Mouse (Mus musculus): ENCODE data around the gene Churc1.
A peak's percentile ranks its signal among the peaks of the same experiment; 100 is the strongest.
"Not testable (repeated sequence)": the region's sequence is repeated elsewhere in the genome, so short reads cannot be mapped to it uniquely, and the experiment has no call there.

Gene Churc1

DNA sequence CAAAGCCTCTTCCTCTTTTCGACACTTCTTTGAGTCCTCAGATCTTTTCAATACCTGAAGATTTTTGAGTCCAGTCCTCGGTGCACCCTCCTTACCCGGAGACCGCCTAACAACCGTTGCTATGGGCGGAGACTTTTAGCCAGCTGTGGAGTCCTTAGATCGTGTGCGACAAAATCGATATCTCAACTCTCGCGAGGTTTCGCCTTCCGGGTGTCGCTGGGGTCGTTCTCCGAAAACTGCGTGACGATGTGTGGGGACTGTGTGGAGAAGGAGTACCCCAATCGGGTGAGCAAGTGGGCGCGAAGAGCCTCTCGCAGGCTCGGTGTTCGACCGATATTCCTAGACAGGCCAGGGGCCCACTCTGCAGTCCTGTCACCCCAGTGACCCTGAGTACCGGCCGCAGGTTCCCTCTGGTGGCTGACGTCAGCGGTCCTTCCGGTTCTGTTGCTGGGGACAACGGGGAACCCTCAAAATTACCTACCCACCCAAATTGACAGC is at the start of gene Churc1, which contains the start of gene Fntb:
Churc1 (plus strand) TSS at position 185 of the 498 bp plus-strand sequence.
Fntb (plus strand) TSS at position 236 of the 498 bp plus-strand sequence.
- peak; percentile 89 to 90 for DNase-seq

DNA sequence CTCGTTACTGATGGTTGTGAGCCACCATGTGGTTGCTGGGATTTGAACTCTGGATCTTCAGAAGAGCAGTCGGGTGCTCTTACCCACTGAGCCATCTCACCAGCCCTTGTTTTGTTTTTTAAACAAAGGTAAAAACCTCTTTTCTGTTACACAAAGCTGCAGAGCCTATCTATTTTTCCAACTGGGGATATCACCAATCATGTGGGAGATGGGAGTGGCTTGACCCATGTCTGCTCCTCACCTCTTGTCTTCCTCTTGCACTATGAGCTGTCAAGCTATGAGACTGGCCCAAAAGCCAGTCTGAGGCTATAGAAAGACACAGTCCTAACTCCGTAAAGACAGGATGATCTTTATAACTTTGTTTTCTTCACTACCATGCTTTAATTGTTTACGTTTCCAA is 47.0 kb upstream of the Churc1 start:
- no peak for DNase-seq

DNA sequence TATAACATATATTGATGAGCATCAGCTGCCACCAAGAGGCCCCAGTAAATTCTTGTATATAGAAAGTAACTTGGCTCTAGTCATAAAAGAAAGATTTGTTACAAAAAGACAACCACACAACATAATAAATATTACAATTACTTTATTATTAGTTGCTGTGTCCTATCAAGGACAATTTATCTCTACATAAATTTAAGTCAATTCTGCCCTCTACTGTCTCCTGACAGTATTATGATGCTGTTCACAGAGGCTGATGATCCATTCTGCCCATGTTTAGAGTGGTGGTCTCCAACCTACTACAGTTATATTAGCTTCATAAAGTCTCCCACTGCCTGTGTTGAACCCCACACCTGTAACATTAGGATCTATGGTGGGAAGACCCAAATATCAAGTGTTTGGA is 44.8 kb upstream of the Churc1 start:
- DNase-seq: peak in 1 of 2 experiments; percentile 46

DNA sequence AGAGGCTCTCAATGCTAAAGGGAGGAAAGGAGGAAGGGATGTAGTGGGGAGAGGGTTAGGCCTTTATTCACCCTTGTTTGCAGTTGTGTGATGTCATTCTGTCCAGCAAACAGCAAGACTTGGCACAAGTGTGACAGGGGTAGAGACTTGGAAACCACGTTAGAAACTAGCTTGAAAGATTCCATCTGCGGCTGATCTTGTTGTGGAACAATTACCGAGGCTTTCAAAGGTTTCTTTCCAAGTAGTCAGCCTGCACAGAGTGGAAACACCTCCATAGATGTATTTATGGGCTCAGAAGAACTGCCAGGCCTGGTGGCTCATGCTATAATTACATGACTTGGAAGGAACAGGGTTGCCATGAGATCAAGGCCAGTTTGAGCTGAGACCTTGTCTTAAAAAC is 43.3 kb upstream of the Churc1 start:
- no peak for DNase-seq

DNA sequence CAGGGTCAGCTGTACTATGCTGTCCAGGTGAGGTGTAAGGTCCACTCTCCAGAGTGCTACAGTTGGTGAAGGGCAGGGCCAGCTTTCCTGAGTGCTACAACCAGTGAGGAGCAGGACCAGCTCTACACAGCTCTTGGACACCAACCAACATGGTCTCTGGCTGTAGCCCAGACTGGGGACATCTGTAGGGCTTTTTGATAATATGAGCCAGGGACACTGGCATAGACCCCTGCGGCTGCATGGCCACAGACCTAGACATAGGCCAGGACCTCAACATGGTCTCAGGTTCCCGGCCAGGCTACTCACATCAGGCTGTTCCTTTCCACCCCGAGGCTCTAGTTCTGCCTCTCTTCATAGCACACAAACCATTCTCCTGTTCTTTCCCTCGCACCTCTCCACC is 37.4 kb upstream of the Churc1 start:
- peak in 1 of 2 experiments; percentile 30 for DNase-seq

DNA sequence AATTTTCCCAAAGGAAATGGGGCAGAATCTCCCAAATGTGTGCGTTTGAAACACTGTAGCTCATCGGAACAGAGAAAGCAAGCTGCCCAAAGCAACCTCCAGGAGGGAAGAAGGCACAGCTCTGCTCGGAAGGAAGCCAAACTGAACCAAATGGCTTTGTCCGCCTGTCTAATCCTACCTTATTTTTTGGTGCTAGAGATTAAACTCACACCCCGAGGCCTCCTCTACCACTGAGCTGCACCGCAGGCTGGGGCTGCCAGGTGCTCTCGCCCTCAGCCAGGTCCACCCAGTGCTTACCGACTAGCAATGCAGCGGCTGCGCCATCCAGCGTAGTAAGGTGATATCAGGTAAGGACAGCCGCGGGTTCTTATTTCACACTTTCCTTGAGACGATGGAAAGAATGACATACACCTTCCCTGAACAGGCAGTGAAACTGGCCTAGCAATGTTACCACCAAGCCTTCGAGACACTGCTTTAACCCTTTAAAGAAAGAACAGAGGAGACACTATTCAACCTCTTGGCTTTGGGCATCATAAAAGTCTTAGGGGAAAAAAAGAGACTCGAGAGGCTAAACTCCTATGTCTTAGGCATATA is 14.4 kb upstream of the Churc1 start:
- peak; percentile 58 to 63 for DNase-seq

DNA sequence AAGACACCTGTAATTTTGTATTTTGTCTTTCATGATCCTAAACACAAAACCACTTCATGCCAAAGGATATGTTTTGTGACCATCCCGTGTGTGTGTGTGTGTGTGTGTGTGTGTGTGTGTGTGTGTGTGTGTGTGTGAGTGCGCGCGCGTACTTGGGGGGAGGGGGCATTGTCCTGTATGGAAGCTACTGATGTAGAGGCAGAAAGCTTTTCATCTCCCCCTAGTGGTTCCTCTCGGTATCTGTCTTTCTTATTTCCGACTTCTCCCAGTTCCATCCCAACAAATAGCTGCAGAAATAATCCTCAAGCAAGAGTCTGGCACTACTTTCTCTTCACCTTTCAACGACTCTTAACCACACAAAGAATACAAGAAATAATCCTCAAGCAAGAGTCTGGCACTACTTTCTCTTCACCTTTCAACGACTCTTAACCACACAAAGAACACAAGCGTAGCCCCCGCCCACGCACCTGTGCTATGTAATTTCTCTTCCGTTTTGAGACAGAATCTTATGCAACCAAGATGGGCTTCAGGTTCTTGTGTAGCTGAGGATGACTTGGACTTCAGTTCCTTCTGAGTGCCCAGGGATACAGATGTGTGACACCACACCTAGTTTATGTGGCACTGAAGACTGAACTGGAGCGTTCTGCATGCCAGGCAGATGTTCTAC is 12.6 kb upstream of the Churc1 start:
- peak; percentile 82 to 86 for DNase-seq

DNA sequence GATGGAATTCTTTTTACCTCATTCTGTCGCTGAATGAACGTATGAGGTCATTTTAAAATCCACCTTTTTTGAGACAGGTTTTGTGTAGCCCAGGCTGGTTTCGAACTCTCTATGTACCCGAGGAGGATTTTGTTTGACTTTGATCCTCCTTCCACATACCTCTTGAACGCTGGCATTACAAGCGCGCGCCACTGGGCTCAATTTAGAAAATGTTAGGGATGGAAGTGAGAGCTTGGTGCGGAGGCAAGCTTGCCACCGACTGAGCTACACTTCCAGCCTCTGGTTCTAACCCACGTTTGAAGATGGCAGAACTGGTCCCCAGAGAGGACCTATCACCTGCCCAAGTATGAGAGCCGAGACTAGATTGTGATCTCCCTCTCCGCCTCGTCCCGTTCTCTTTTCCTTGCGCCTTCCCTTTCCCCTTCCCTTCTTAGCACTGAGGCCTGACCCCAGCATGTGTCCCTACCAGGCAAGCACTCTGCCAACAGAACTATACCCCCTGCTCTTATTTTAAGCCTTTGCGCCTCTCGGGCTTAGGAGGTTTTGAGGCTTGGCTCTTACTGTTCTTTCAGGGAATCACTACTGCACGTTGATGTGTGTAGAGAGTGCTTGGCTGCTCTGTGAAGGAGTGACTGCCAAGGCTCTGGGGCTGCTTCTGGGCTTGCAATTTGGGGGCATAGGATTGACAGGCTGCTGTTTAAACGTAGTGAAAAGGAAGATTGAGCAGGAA is 728 bp downstream of the Churc1 start:
- DNase-seq: no peak

DNA sequence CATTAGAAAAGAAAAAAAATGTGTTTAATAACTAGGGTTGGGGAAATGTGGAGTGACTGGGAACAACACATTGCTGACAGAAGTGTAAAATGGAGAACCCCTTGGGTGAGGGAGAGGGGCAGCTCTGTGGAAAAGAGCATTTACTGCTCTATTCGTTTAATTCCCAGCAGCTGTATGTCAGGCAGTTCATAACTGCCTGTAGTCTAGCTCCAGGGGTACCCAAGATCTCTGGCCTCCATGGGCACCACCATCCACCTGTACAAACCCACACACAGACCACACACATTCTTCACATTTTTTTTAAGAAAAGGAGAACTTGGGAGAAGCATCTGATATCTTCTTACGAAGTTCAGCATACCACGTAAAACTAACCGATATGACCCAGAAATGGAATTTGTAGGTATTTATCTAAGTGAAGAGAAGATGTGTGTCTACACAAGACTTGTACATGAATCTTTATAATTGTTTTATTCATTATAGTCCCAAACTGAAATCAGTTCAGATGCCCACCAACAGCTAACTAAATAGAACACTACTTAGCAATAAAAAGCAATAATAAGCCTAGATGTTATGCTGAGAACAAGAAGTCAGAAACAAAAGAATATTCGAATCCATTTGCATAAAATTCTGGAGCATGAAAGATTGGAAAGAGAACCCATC is 5.6 kb downstream of the Churc1 start:
- no peak for DNase-seq

DNA sequence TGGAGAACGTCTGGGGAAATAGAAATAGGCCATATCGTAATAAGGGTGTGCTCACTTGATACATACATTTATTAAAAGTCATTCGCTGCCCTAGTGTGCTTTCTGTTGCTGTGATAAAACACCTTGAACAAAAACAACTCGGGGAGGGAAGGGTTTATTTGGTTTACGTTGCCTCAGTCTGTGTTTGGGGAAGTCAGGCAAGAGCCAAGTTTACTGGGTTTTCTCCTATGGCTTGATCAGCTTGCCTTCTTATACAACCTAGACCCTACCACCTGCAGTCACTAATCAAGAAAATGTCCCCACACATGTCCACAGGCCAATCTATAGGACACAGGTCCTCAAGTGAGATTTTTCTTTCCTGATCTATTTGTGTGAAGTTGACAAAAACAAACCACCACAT is 6.2 kb downstream of the Churc1 start:
- DNase-seq: no peak

DNA sequence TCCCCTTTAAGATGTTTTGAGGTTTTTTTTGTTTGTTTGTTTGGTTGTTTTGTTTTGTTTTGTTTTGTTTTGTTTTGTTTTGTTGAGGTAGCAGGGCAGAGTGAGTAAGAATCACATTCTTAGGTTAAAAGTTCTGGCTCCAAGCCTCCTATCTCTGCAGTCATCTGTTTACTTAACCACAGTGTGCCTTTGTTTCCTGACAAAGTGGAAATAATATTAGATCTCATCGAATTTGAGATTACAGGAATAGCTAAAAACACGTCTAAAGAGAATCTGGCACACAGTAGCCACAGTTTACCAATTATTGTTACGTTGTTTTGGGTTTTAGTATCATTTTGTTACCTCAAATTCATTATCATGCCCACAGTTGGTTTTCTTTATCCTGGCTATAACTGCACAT is 9.3 kb downstream of the Churc1 start:
- DNase-seq: no peak

DNA sequence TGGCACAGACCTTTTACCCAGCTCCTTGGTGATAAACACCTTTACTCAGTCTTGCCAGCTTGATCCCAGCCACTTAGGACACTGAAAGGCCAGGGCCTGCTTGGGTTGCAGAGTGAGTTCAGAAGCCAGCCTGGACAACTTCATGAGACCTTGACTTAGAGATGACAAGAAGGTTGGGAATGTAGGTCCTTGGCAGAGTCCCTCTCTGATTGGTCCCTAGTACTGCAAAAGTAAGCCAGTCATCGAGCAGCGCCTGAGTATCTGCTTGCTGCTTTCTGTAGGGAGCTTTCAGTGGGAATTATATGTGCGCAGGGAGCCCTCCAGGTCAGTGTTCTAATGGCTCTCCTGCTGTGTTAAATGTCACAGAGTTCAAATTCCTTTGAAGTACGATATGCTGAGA is 9.8 kb downstream of the Churc1 start:
- DNase-seq: no peak

DNA sequence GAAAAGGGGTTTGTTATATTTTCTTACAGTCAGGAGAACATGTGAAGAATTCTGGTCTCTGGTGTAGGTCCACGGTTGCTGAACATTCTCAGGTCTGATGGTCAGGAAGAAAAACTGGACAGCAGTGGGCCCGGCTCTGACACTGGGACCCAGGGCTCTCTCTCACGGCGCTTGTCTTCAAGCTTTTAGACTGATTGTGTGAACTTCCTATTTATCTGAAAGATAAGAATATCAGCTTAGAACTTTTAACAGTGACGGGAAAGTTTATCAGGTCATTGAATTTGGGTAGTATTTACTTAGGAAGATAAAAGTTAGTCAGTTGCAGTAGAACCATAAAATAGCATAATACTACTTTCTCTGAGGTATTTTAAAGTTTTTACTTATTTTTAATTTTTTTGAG is 11.6 kb downstream of the Churc1 start:
- DNase-seq: no peak

DNA sequence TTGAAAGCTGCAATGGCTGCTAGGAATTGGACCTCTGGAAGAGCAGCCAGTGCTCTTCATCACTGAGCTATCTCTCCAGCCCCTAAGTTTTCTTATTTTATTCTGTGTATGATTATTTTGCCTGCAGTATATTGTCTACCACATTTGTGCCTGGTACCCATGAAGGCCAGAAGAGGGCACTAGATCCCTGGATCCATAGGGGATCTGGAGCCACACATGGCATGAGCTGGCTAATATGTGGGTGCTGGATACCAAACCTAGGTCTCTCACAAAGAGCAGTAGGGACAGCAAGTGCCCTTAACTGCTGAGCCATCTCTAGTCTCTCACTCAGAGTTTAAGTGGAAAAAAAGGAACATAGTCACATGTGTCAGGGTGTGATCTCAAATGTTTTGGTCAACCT is 12.5 kb downstream of the Churc1 start:
- DNase-seq: no peak

DNA sequence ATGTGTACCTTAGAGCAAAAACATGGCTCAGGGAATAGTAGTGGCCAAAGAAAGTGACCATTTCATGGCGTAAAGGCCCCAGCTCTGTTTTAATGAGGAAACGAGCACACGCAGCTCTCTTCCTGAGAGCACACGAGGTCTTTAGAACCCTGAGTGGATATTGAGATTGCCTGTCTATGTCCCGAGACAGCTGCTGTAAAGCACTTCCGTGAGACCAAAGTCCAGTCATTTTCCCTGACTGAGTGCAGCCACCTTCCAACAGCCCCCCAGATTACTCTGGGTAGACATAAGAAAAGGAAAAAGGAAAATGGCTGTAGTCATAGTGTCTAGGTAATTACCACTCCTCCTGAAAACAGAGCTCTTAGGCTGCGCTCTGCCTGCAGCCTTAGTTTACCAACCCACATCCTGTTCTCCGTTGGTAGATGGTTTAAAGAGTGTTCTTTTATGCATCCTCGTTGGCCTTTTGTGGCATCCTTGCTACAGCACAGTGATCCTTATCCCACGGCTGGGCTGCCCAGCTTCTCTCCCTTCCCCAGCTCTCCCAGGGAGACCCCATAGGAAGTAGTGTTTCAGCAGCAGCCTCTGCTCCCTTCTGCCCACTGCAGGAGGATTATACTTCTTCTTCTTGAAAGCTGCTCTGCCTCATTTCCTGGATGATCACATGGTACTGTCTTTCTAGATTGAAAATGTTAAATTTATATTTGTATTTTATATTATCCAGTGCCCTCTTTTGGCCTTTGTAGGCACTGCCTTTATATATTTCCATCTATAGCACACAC is 13.2 kb downstream of the Churc1 start:
- DNase-seq: no peak

DNA sequence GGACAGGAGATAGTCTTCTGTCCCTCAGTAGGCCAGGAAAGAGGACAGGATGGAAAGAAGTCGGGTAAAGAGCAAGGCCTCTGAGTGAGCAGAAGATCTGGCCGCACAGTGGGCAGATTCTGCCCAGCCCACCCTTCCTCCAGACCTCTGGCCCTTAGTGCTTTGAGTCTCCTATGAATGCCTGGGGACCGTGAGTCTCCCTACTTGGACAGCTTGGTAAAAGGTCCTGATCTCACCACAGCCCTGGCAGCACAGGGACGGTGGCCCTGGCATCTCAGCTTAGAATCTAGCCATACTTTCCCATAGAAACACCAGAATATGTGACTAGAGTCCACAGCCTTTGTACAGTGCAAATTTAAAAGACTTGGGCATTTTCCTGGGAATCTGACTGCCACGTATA is 14.6 kb downstream of the Churc1 start:
- no peak for DNase-seq

DNA sequence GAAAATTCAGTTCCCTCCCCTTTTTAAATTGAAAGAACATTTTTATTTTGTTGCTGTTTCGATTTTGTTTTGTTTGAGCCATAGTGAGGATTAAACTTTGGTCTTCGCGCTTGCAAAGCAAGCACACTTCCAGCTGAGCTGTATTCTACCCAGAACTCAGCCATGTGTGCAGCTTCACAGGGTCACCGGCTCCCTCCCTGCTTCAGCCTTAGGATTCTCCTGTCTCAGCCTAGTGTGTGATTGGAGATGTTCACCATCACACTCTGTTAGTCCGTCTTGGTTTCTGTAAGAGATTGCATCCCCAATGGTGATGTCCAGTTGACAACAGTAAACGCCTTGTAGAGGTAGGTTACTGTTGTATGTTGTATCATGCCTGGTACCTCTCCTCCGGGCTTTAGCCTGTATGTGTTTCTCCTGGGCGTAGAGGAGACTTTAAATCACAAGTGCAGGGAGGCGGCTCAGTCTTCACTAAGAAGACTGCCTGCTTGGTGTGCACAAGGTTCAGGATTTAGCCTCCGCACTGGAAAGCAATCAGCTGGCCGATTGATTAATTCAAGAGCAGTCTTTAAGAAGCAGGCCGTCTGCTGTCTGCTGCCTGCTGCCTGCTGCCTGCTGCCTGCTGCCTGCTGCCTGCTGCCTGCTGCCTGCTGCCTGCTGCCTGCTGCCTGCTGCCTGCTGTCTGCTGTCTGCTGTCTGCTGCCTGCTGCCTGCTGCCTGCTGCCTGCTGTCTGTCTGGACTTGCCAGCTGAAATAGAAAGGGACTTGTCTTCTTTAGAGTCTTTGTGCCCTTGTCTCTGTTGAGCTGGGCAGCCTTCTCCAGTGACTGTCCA is 15.5 kb downstream of the Churc1 start:
- peak in 1 of 2 experiments; percentile 38 for DNase-seq

DNA sequence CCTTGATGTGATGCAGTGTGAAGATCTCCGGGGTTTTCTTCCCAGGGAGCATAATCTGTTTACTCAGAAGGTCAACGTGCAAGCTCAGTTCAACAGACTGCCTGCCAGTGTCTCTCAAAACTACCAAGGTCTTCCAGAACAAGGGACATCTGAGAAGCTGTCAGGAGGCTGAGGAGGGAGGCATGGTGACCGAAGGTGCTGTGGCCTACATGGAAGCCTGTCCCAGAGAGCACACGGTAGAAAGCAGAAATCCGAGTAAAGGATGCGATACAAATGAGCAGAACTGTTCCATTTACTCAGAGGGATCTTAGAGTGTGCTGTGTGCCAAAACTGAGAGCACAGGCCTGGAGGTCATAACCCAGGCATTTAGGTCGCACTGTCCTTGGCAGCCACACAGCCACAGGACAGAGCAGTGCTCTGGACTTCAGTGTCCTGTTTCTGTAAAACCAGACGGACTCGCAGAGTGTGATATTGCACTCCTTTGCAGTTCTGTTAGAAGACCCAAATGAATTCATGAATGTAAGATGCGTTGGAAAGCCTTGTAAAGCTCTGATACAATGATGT is 18.8 kb downstream of the Churc1 start:
- DNase-seq: no peak

DNA sequence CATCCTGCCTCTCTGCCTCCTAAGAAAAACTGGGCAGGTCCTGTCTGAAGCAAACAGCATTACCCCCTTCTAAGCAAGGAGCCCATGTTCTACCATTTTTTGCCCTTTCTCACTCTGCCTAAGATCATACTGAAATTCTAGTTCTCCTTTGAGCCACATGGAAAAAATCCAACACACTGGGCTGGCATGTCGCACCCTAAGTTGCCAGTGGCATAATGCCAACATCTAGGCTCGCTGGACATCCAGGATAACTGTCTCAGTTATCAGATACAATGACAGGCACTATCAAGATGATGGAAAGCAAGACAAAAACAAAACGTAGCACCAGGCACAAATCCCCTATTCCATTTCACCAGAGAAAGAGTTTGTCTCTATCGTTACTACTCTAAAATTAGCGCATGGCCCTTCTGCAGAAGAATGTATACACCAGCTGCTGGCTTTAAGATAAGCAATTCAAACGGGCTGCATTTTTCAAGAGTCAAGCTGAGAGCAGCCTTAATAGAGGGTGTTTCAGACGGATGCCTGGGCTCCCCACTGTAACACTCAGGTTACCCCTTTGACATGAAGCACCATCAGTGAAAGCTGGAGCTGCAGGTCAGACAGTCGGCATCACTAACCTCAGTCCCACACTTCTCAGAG is 25.2 kb downstream of the Churc1 start:
- DNase-seq: peak in 1 of 2 experiments; percentile 56

DNA sequence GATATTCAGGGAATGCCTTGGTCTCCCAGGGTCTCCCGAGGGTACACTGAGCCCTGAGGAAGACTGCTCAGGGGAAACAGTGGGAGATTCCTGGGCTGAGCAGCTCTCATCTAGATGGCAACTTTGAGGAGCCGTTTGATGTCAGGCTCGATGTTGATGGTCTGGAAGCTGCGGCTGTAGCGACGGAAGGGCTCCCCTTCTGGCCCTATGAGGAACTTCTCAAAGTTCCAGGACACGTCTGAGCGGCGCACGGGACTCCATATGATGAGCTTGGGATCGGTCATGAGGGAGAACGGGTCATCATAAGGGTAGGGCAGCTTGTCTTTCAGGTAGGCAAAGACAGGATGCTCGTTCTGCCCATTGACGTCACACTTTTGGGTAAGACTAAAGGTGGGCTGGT is 27.2 kb downstream of the Churc1 start:
- not testable (repeated sequence) for DNase-seq

DNA sequence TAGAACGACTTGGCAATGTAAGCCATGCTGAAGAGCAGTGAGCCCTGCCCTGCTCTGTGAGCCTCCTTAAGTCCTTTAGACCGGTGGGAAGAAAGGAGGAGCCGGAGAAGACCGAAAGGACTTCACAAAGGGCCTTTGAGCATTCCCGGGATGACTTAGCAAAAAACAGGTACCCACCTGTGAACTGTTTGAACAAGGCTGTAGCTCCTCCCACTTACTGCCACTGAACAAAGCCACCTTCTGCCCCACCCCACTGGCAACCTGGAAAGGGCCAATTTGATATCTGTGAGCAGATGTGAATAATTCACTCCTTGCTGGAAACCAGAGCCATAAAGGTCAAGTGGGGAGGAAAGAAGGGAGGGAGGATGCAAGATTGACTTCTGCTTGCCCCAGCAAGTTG is 30.0 kb downstream of the Churc1 start, which contains the start of gene Gpx2:
Gpx2 (minus strand) TSS at position 205 of the 400 bp plus-strand sequence.
- no peak for DNase-seq
